Mouse (Mus musculus) gastrocnemius, postnatal 36 days (tissue): ENCODE measurements around the gene Kctd7. TPM values are rescaled to one million over a fixed set of nuclear protein-coding genes. Genes with fewer than 3 reads are reported as not detected.

Source experiments
- DNase-seq, 2 experiments: peaks; one replicate each; pipeline ENCODE4 v3.0.0; 2022
- intact Hi-C: fragments of 180-260 bp; cut with DNase I; formaldehyde crosslinking; loops from one replicate; pipeline ENCODE4 v1.15.1; 2025
- total RNA-seq, 2 experiments: library from RNA; stranded (reverse); gene quantifications; 2 replicates each; pipeline ENCODE4 v1.2.3; 2021

Gene Kctd7
- total RNA-seq, 2 experiments from 2014 or later, result 1.8 to 2.2 TPM

- DNase-seq, result no peak
- intact Hi-C loops, result loop anchor here (5.0 kb wide), 2 partner anchors 80 to 120 kb away; no protein-coding TSS in a partner anchor
These were observed 2.6 kb upstream of the Kctd7 start for GRCm38 (mm10) chr5:130142041-130142440.

- DNase-seq, result no peak
- intact Hi-C loops, result loop anchor here (5.0 kb wide), 2 partner anchors 81 to 121 kb away; no protein-coding TSS in a partner anchor
These were observed 1.6 kb upstream of the Kctd7 start for GRCm38 (mm10) chr5:130143101-130143500.

- peak in 1 of 2 experiments; percentile 61 for DNase-seq
- intact Hi-C loops, result loop anchor here (5.0 kb wide), 2 partner anchors 82 to 122 kb away; no protein-coding TSS in a partner anchor
These were observed 706 bp upstream of the Kctd7 start for GRCm38 (mm10) chr5:130143977-130144333.

GRCm38 (mm10) chr5:130145961-130146360 is 1.3 kb downstream of the Kctd7 start:
- DNase-seq, result no peak
- intact Hi-C loops, result no loop called here

- no peak for DNase-seq
- intact Hi-C loops, result loop anchor here (10.0 kb wide), 1 partner anchor 235 kb away; no protein-coding TSS in a partner anchor
These were observed 5.2 kb downstream of the Kctd7 start for GRCm38 (mm10) chr5:130149726-130150310.

- intact Hi-C loops, result loop anchor here (10.0 kb wide), 1 partner anchor 239 kb away; no protein-coding TSS in a partner anchor
- DNase-seq, result no peak
These were observed 9.6 kb downstream of the Kctd7 start for GRCm38 (mm10) chr5:130154286-130154685.

- no peak for DNase-seq
- intact Hi-C loops, result loop anchor here (10.0 kb wide), 1 partner anchor 244 kb away; no protein-coding TSS in a partner anchor
These were observed 13.9 kb downstream of the Kctd7 start for GRCm38 (mm10) chr5:130158545-130158944.

GRCm38 (mm10) chr5:130159761-130160201 is 15.1 kb downstream of the Kctd7 start:
- intact Hi-C loops, result loop anchor here (5.0 to 10.0 kb wide), 2 partner anchors 137 to 245 kb away; no protein-coding TSS in a partner anchor
- DNase-seq, result no peak

- intact Hi-C loops, result loop anchor here (5.0 kb wide), 1 partner anchor 141 kb away; no protein-coding TSS in a partner anchor
- DNase-seq, result peak; percentile 67 to 73
These were observed 19.0 kb downstream of the Kctd7 start for GRCm38 (mm10) chr5:130163670-130164069.

GRCm38 (mm10) chr5:130165213-130165612 is 20.6 kb downstream of the Kctd7 start:
- intact Hi-C loops, result no loop called here
- DNase-seq, result no peak

GRCm38 (mm10) chr5:130169109-130169508 is 24.4 kb downstream of the Kctd7 start:
- intact Hi-C loops, result no loop called here
- DNase-seq, result no peak

GRCm38 (mm10) chr5:130170666-130171422 is 26.2 kb downstream of the Kctd7 start:
- DNase-seq, result no peak
- intact Hi-C loops, result loop anchor here (5.0 kb wide), 1 partner anchor 51 kb away; no protein-coding TSS in a partner anchor

- peak; percentile 93 to 95 for DNase-seq
- intact Hi-C loops, result loop anchor here (5.0 kb wide), 1 partner anchor 51 kb away; no protein-coding TSS in a partner anchor
These were observed 26.8 kb downstream of the Kctd7 start, which contains the start of gene Rabgef1 for GRCm38 (mm10) chr5:130171423-130171954. Gene Rabgef1 (plus strand): TSS chr5:130171798.

GRCm38 (mm10) chr5:130171956-130172601 is 27.4 kb downstream of the Kctd7 start:
- peak; percentile 46 to 64 for DNase-seq
- intact Hi-C loops, result loop anchor here (5.0 kb wide), 1 partner anchor 50 kb away; no protein-coding TSS in a partner anchor

GRCm38 (mm10) chr5:130173012-130173411 is 28.4 kb downstream of the Kctd7 start:
- intact Hi-C loops, result loop anchor here (5.0 kb wide), 1 partner anchor 49 kb away; no protein-coding TSS in a partner anchor
- no peak for DNase-seq

GRCm38 (mm10) chr5:130177871-130178270 is 33.2 kb downstream of the Kctd7 start:
- intact Hi-C loops, result no loop called here
- no peak for DNase-seq

- intact Hi-C loops, result no loop called here
- no peak for DNase-seq
These were observed 35.7 kb downstream of the Kctd7 start for GRCm38 (mm10) chr5:130180362-130180761.

- DNase-seq, result no peak
- intact Hi-C loops, result no loop called here
These were observed 37.3 kb downstream of the Kctd7 start for GRCm38 (mm10) chr5:130181740-130182540.

GRCm38 (mm10) chr5:130182541-130182821 is 37.8 kb downstream of the Kctd7 start:
- intact Hi-C loops, result no loop called here
- DNase-seq, result no peak
